Mouse (Mus musculus) inflammation-experienced regulatory T-cells, adult 6 months (primary cell): ENCODE measurements around the gene AC153137.1. TPM values are rescaled to one million over a fixed set of nuclear protein-coding genes. Genes with fewer than 3 reads are reported as not detected.
A peak's percentile ranks its signal among the peaks of the same experiment; 100 is the strongest.
"Not testable (repeated sequence)": the region's sequence is repeated elsewhere in the genome, so short reads cannot be mapped to it uniquely, and the experiment has no call there.

Experiments
- ATAC-seq: one replicate; pipeline ENCODE4 v1.8.0; 2017
- polyA plus RNA-seq, 3 experiments: library from polyadenylated mRNA; unstranded; fragments of 100-300 nt; shearing (Covaris generic); gene quantifications; one replicate each; pipeline ENCODE4 v1.2.1; 2017

AC153137.1 gene
- polyA plus RNA-seq: not detected

GRCm38 (mm10) chr1:30977868-30978267, at the start of gene AC153137.1:
AC153137.1 (minus strand) TSS chr1:30977968.
- not testable (repeated sequence) for ATAC-seq

DNA sequence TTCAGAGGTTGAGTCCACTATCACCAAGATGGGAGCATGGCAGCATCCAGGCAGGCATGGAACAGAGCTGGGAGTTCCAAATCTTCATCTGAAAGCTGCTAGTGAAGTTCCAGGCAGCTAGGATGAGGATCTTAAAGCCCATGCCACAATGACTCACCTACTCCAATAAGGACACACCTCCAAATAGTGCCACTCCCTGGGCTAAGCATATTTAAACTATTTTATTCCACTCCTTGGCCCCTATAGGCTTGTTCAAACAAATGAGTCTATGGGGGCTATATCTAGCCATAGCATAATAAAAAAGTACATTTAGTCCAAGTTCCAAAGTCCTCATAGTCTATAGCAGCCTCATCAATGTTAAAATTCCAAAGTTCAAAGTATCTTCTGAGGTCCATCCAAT, 45.4 kb upstream of the AC153137.1 start:
- no peak for ATAC-seq

DNA sequence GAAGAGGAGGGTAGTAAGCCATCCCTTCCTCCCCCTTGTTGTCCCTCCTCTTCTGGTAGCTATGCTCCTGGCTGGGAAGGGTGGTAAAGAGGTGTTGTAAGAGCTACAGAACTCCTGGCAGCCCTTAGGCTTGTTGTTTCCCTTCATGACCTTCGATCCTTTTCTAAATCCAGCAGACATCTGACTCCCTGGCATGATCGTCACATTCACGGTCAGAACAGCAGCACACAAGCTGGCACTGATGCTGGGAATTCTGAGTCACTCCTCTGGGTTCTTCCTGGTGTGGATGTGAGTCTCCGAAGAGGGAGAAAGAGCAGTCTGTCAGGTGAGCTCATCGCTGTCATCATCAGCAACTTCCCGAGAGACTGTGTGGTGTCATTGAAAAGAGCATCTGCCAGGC, 41.5 kb upstream of the AC153137.1 start:
- no peak for ATAC-seq

- ATAC-seq: no peak
Observed at GRCm38 (mm10) chr1:31017377-31017776, 39.6 kb upstream of the AC153137.1 start.

DNA sequence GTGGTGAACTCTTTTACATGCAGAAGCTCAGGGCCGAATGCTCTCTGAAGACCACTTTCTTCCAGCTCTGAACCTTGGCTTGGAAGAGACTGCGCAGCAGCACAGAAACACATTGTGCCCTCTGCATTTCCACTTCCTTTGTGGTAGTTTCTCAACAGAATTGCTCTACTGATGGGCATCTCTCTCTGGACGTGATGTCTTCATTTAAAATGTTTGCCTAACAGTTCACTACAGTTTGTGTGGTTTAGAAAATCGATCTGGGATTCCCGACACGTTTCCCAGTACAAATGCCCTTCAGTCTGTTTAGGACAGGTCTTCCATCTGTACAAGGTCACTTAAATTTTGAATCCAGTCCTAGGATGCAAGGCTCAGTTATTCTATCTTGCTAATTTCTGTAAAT, 38.3 kb upstream of the AC153137.1 start:
- ATAC-seq: no peak

GRCm38 (mm10) chr1:31015261-31015660, 37.5 kb upstream of the AC153137.1 start:
- no peak for ATAC-seq

GRCm38 (mm10) chr1:30977239-30977638, 529 bp downstream of the AC153137.1 start:
- ATAC-seq: not testable (repeated sequence)

DNA sequence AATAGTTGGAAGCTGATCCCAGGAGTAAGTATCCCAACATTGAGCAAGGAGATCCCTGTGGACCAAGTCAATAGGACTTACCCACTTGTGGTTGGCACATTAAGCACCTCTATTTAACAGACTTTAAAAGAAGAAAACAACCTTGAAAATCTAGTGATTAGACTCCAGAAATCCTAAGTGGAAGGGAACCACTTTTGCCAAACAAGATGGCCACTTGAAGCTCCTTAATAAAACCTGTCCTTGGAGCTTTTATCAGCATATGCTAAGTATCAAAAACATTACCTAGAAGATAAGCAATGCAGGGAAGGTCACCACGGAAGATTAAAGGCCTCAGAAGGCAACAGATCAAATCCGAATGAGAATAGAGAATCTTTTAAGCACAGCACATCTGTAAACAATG, 26.0 kb downstream of the AC153137.1 start:
- no peak for ATAC-seq

DNA sequence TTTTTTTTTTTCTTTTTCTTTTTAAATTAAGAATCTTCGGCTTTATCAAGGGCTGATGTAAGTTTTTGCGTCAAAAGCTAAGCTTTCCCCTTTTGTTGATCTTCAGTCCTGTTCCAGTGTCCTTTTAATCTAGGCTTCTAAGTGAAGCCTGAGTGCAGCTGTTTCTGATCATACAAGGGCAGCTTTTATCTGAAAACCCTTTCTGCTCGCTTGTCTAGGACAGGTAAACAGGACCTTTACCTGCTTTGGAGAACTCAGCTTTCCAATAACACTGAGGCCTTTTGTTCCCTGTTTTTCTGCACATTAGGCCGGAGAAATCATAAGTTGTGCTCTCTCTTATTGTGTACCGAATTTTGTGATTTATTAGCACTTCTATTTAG, 27.3 kb downstream of the AC153137.1 start:
- ATAC-seq: no peak

GRCm38 (mm10) chr1:30949710-30950455, 27.9 kb downstream of the AC153137.1 start:
- ATAC-seq: peak; percentile 88

GRCm38 (mm10) chr1:30948950-30949639, 28.7 kb downstream of the AC153137.1 start:
- peak; percentile 5 for ATAC-seq

DNA sequence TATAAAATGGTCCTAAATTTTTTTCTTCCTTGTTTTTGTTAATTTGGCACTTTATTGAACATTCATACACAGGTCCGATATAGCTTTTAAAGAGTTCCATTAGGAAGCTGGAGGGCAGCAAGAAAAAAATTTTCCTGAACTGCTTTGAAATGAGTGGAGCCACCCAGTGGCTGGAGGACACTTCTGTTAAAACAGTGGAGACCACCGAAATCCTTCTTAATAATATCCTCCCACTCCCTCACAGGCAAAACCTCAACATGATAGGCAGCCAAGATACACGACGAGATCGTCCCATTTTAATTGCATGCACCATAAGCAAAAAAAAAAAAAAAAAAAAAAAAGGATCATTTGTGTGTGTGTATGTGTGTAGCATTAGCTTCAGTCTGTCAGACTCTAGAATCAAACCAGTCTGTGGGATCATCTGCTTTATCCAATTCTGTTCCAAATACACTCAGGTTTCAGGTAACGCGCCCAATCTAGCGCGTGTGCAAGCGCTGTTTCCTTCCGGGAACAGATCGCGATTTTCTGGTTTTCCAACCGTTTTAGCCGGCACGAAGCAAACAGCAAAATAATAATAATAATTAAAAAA, 29.3 kb downstream of the AC153137.1 start:
- ATAC-seq: no peak

- ATAC-seq: no peak
Observed at GRCm38 (mm10) chr1:30945136-30945535, 32.6 kb downstream of the AC153137.1 start.

DNA sequence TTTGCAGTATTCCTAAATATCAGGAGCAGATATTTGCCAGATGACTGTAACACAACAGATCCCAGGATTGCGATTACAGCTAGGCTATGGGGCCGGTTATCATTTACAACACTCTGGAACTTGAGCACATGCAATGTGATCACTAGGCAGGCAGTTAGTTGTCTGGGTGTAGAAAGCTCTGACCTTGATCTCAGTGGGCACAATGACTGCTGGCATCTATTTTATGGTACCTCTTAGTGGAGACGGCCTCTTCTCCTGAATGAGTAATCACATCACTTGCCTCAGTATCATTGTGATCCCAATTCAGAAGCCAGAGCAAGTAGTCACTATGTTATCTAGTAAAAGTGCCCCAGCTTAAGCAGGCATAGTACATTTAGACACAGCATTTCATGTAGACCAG, 37.2 kb downstream of the AC153137.1 start:
- no peak for ATAC-seq

DNA sequence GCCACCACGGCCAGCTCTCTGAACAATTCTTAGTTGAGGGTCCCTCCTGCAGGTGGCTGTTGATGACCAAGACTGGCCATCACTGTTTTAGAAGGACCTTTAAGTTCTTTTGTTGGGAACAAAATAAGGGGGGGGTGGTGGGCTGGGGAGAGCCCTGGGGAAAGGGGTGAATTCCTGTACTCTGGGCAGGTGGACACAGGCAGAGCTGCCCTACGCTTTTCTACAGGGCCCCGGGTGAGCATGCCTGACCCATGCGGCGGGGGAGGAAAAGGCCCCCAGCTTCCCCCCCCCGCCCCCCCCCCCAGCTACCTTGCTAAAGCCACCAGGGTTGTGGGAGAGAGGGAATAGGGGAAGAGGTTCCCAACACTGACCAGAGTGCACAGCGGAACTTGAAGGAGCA, 39.4 kb downstream of the AC153137.1 start:
- ATAC-seq: no peak

DNA sequence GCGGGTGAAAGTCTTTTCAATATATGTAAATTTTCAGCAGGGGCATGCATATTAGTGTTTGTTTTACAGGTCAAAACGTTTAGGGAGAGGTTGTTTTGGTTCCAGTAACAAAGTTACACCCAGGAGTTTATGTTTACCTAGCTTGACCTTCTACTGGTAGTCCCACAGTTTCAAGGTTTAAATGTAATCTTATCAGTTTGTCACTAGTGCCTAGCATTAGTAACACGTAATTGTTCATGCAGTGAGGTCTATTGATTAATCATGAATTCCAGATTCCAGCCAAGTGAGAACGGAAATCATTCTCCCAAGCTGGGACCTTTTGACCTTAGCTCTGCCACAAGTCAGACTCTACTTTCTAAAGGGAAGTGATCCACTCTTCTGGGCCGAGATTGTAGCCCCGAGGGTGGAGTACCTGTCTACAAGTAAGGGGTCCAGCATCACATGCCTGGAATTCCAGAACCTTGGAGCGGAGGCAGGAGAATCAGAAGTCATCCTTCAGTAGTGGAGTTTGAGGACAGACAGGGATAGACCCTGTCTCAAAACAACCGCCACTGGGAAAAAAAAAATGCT, 40.3 kb downstream of the AC153137.1 start:
- ATAC-seq: no peak

- ATAC-seq: no peak
Observed at GRCm38 (mm10) chr1:30936488-30936887, 41.3 kb downstream of the AC153137.1 start.

DNA sequence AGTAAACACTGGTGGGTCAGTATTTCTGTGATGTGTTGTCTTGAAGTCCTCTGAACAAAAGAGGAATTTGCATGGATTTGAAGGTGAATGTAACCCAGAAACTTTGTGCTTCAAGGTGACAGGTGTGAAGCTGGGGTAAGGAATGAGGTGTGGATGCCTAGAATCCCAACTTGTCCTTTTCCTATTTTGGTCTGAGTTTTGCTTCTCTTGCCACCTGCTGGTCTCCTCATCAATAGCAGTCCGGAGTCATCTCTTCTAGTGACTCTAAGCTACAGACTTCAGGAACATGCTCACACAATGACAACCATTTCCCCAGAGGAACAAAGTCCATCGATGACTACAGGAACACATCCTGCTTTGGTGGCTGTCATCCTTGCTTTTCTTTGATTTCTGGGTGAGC, 46.9 kb downstream of the AC153137.1 start:
- no peak for ATAC-seq

DNA sequence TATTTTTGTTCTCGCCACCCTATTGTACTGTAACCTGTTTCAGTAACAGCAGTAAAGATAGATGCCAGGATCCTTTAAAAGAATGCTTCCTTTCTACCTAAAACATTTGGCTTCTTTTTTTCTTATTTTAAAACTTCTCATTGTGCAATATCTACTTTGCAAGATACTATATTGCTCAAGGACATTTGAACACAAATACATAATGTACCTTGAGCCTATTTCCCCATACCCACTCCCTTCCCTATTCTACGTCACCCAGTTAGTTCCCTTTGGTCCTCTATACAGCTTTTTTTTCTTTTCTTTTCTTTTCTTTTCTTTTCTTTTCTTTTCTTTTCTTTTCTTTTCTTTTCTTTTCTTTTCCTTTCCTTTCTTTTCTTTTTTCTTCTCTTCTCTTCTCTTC, 47.6 kb downstream of the AC153137.1 start:
- ATAC-seq: no peak
